Mouse (Mus musculus): Measurements from ENCODE around the gene Dcaf12.
A peak's percentile ranks its signal among the peaks of the same experiment; 100 is the strongest.

Dcaf12 gene

GRCm38 (mm10) chr4:41314141-41315129, at the start of gene Dcaf12:
TSS of gene Dcaf12 (minus strand) at chr4:41314889.
- DNase-seq, result peak; percentile 96

DNA sequence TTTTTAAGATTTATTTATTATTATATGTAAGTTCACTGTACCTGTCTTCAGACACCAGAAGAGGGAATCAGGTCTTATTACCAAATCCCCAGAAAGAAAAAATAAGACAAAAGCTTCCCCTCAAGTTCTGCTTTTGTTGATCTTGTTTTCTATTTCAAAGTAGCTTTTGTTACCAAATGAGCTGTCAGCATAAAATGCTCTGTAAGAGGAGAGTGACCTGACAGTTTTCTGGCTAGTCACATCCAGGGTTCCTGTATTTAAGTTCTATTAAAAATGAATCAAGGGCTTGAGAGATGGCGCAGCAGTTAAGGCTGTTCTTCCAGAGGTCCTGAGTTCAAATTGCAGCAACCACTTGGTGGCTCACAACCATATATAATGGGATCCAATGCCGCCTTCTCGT, 46.4 kb upstream of the Dcaf12 start:
- DNase-seq, result no peak

- no peak for DNase-seq
Observed at GRCm38 (mm10) chr4:41359358-41359757, 44.7 kb upstream of the Dcaf12 start.

DNA sequence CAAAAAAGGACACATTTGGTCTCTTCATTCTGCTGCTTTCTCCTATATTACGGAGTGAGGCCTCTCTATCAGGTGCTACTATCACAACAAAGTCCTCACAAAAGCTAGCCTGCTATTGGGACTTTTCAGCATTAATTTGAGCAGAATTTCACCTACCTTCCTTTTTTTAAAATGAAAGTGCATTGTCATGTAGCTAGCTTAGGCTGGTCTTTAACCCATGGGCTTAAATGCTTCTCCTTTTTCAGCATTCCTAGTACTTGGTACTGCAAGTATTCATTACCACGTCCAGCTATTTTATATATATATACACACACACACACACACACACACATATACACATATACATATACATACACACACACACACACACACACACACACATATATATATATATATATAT, 44.0 kb upstream of the Dcaf12 start:
- DNase-seq, result no peak

GRCm38 (mm10) chr4:41357154-41357553, 42.5 kb upstream of the Dcaf12 start:
- DNase-seq, result no peak

DNA sequence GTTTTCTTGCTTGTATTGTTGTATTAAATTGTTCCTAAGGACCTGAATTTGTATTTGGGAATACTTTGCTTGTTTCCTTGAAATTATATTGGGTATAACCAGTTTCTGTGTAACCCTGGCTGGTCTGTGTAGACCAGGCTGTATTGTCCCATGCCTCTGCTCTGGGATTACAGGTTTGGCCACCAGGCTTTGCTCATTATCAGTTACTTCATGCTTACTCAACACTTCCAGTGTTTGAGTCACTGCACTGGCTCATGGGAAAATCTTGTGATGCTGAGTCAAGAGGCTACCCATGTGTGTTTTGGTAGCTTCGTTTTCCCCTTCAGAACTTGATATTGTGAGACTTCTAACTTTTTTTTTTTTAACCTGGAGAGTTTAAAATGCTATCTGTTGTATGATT, 38.6 kb upstream of the Dcaf12 start:
- DNase-seq, result peak; percentile 35

GRCm38 (mm10) chr4:41352758-41353157, 38.1 kb upstream of the Dcaf12 start:
- DNase-seq, result peak; percentile 53

GRCm38 (mm10) chr4:41349199-41349591, 34.5 kb upstream of the Dcaf12 start:
- no peak for DNase-seq

GRCm38 (mm10) chr4:41348584-41349198, 34.0 kb upstream of the Dcaf12 start, which contains the start of gene Ubap1:
TSS of gene Ubap1 (plus strand) at chr4:41348996.
- DNase-seq, result peak; percentile 97

DNA sequence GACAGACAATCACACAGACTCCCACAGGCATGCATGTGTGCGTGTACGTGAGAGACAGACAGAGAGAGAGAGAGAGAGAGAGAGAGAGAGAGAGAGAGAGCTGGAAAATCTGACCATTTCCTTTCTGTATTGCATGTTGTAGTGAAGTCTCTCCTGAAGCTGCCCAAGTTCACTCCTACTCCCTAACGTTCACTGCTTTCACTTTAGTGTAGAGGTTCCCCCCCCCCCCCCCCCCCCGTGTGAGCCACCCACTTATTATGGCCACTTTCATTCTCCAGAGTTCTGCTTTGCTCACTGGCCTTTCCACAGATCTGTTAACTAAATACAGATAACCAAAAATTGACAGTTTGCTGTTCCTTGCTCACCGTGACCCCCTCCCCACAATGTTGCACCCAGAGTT, 33.1 kb upstream of the Dcaf12 start:
- DNase-seq, result no peak

DNA sequence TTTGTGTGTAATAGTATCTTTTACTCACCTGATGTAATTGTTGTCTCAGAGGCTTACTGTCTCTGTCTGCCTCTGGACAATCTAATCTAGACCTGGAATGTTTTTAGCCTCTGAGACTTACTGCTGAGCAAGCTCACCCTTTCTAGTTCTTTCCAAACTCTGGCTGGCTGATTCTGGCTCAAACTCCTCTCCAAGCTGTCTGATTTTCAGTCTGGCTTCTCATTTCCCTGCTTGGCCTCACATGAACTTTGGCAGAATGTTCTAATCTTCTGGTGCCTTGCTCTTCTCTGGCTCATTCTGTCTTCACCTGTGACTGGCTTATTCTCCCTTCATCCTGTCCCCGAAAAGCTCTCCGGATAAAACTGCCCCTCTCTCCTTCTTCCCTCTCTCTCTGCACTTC, 31.3 kb upstream of the Dcaf12 start:
- no peak for DNase-seq

GRCm38 (mm10) chr4:41340912-41341550, 26.3 kb upstream of the Dcaf12 start:
- DNase-seq, result no peak

DNA sequence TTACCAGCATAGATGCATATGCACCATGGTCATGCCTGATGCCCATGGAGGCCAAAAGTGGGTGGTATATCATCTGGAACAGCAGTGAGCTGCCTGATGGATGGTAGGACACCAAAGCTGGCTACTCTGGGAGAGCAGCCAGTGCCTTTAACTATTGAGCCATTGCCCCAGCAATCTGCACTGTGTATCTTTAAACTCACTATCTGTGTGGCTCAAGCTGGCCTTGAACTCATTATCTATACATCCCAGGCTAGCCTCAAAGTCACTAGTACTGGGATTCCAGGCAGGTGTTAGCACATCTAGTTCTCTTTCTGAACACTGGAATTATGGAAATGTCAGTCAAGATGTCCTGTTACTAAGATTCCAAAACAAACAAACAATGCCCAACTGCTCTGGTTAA, 21.9 kb upstream of the Dcaf12 start:
- DNase-seq, result peak; percentile 38

GRCm38 (mm10) chr4:41331698-41332421, 17.2 kb upstream of the Dcaf12 start:
- peak; percentile 45 for DNase-seq

GRCm38 (mm10) chr4:41331085-41331484, 16.4 kb upstream of the Dcaf12 start:
- DNase-seq, result peak; percentile 83

DNA sequence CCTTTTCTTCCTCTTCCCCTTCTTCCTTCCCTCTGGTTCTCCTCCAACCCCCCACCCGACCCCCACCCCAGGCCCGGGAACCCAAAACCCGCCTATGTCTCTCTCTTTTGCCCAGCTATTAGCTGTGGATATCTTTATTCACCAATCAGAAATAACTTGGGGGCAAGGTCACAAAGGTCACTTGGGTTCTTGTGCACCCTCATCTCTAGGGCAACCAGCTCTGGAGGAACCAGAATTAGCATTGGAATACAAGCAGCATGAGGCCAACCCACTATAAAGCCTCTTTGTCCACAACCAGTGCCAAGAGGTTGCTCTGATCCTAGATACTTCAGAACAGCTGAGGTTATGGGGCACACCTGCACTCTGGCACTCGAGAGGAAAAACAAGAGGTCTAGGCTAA, 14.8 kb upstream of the Dcaf12 start:
- DNase-seq, result no peak

DNA sequence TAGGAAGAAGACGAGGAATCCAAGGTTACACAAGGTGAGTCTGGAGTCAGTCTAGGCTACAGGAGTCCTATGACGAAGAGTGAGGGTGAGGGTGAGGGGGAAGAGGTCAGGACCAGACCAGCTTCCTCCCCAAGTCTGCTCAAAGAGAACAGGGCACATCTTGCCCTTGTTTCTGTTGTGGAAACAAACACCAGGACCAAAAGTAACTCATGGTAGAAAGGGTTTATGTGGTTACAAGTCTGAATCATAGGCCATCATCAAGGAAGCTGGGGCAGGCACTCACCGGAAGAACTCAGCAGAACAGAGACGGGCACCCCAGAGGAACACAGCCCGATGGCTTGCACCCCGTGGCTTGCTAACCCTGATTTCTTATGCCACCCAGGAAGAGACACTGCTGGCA, 12.2 kb upstream of the Dcaf12 start:
- DNase-seq, result no peak

- DNase-seq, result no peak
Observed at GRCm38 (mm10) chr4:41320971-41321370, 6.3 kb upstream of the Dcaf12 start.

- DNase-seq, result no peak
Observed at GRCm38 (mm10) chr4:41318267-41318666, 3.6 kb upstream of the Dcaf12 start.

GRCm38 (mm10) chr4:41315173-41315572, 484 bp upstream of the Dcaf12 start:
- no peak for DNase-seq

DNA sequence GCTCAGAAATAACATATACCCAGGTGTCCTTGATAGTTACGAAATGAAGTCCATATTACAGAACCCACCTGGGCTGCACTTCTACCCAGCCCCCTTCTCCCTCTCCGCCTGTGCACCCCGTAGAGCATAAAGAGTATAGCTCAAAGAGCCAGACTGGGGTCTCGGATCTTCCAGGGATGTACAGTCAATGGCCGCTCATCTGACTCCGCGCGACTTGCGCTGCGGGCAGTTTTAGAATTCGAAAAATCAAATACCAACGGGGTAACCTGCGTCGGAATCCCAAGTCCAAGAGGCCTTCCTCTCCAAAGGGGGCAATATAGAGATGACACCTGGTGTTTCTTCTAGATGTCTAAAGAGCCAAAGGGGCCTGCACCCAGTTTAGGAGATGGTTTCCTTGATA, 967 bp downstream of the Dcaf12 start:
- DNase-seq, result no peak
